Mouse (Mus musculus) midbrain, embryonic 10.5 days (tissue): Measurements from ENCODE around the gene Stx8. TPM values are rescaled to one million over a fixed set of nuclear protein-coding genes. Genes with fewer than 3 reads are reported as not detected.

Experiments used
- DNase-seq: peaks from one replicate; pipeline ENCODE4 v3.0.0-alpha.2; 2017; ENCODE audit warnings: low spot score
- H3K27ac ChIP-seq: fragments of 300-500 bp; sonication (generic); replicated peaks from 2 replicates; pipeline ENCODE4 v1.5.1; 2016; ENCODE audit warnings: mild to moderate bottlenecking
- H3K27me3 ChIP-seq: fragments of 300-500 bp; sonication (generic); 2 replicates; pipeline ENCODE4 v1.6.1; 2016; ENCODE audit warnings: low read depth, mild to moderate bottlenecking; ENCODE audit not compliant: poor library complexity, severe bottlenecking
- H3K36me3 ChIP-seq: fragments of 300-500 bp; sonication (generic); 2 replicates; pipeline ENCODE4 v1.6.1; 2016; ENCODE audit warnings: mild to moderate bottlenecking, moderate library complexity
- H3K4me1 ChIP-seq: fragments of 300-500 bp; sonication (generic); 2 replicates; pipeline ENCODE4 v1.6.1; 2016
- H3K4me3 ChIP-seq: fragments of 300-500 bp; sonication (generic); 2 replicates; pipeline ENCODE4 v1.5.1; 2016; ENCODE audit warnings: mild to moderate bottlenecking, moderate library complexity
- H3K9me3 ChIP-seq: fragments of 300-500 bp; sonication (generic); replicated peaks from 2 replicates; pipeline ENCODE4 v1.6.1; 2016; ENCODE audit warnings: mild to moderate bottlenecking
- WGBS: fragments of 180-500 bp; shearing (Covaris S2); methylation state at CpG from one replicate; pipeline ENCODE4 v1.1.7; 2016; 5-methylcytosine and 5-hydroxymethylcytosine counted together
- polyA plus RNA-seq: library from polyadenylated mRNA; unstranded; fragments of >200 nt; fragmentation: Nextera tagmentation; extraction: Ambion mirVana; gene quantifications from 2 replicates; pipeline ENCODE4 v1.2.1, GENCODE M21; 2016

The Stx8 gene
- polyA plus RNA-seq = 47.0 and 47.8 TPM in 2 replicates

DNA sequence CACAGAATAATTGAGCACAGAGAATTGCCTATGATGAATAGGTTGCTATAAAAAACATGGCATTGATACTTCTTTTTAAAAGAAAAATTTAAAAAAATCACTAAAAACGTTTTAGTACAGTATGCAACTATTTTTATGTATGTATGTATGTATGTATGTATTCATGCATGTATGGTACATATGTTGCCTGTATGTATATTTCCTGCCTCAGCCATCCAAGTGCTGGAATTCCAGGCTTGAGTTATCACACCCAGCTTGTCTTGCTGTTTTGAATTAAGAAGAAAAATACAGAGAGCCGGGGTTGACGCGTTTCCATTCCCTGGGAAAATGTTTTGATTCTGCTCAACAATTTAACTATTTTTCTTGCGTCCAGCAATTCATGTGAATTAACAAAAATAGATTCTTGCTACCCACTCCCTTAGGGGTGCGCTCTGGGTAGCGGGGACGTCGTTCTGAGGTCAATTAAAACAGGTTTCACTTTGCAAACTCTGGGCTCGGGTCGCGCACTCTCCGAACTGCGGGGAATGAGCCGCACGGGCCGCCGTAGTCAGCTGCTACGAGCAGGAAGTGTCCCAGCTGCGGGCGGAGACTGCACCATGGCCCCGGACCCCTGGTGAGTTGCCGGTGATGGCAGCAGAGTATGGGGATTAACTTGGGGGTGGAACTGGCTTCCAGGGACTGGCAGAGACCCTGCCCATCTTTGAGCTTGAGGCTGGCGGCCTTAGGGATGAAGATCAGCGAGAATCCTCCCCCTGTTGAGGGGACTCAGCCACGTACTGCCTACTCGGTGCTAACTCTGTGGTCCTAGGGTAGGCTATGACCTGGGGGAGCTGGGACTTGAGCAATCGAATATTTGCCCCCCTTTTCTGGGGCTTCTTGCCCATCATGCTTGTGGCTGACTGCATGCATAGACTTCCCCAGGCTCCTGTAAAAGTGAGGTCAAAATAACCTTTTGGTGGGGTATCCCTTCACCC, at the start of gene Stx8:
TSS of gene Stx8 (plus strand) at position 289 of the 974 bp plus-strand sequence.
- Histone ChIP-seq H3K27me3 (no peaks in the 10 kb centered on the region), H3K27ac (peak within 1 kb of the TSS; percentile 85), H3K9me3 (no peaks in the 10 kb centered on the region), H3K4me3 (peak within 1 kb of the TSS; percentile 91), H3K4me1 (peaks cover 33% of the 10 kb centered on the region), H3K36me3 (peaks cover 11% of the 10 kb centered on the region)
- WGBS = under 1% methylated on average over 28 of the region's 28 CpGs
- peak; percentile 91 for DNase-seq

DNA sequence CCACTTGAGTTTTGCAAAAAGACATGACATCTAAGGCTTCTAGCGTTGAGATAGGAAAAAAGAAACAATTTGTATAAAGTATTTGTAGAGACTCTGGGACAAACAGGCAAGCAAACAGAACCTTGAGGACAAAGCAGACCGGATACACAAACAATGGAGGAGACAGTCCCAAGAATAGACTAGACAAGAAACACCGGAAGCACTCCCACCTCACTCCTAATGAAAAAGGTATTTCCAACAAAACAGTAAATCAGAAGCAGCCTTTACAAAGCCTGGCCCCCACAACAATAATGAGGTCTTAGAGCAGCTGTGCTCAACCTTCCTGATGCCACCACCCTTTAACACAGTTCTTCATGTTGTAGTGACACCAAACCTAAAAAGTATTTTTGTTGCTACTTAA, 48.9 kb upstream of the Stx8 start:
- Histone ChIP-seq H3K4me3 (no peak overlapping the region), H3K27ac (no peak overlapping the region), H3K27me3 (peaks cover 38% of the 10 kb centered on the region), H3K9me3 (no peaks in the 10 kb centered on the region), H3K36me3 (no peaks in the 10 kb centered on the region), H3K4me1 (peaks cover 12% of the 10 kb centered on the region)
- DNase-seq = no peak
- WGBS = 79% methylated on average over 3 of the region's 3 CpGs

DNA sequence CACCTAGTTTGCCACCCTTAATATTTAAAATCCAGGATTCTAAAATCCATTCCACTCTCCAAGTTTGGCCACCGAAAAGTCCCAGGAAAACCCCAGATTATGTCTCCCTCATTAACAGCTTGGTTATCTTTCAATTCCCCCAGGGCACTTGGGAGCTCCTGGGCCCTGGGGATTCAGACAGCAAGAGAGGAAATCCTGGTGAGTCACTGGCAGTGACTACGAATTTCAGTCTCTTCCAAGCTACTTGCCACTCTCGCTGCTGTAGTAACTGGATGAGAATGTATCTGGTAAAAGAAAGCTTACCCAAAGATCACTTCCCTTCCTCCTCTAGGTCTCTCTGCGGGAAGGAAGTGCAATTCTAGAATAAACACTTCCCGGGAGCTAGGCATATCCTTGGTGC, 46.4 kb upstream of the Stx8 start:
- H3K9me3 ChIP-seq = no peaks in the 10 kb centered on the region
- 79% methylated on average over 5 of the region's 5 CpGs for WGBS
- H3K4me1 ChIP-seq = peaks cover 22% of the 10 kb centered on the region
- no peak for DNase-seq
- peaks cover 40% of the 10 kb centered on the region for H3K27me3 ChIP-seq
- no peaks in the 10 kb centered on the region for H3K36me3 ChIP-seq
- no peak overlapping the region for H3K4me3 ChIP-seq
- no peak overlapping the region for H3K27ac ChIP-seq

DNA sequence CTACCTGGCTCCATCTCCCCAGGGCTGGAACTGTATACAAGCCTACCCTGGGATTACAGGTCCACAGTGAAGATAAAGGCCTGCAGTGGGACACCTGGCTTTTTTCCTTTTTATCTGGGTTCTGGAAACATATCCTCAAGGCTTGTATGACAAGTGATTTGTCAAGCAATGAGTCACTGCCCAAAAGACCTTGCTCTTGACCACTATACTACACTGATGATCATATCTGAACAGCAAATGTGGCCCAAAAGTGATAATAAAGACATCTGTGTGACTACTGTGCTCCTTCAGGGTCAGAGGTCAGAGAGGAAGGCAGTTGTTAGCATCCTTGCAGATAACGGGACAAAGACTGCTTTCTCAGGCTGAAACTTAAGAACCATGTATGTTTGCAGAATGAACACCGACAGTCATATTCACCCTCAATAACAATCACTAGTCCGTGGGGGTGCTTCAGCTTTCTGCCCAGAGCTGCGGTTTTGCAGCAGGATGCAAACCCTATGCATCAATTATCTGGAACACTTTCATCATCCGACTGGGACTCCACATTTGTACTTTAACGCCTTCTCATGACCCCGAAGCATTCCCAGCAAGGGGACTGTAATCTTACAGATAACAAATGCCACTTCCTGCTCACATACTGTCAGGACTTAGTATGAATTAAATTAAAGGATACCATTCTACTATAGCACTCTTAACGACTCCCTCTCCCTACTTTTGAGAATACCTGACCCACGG, 45.6 kb upstream of the Stx8 start:
- peak overlapping the region; percentile 88; the same call in 1 of the 2 replicates for H3K4me3 ChIP-seq
- no peaks in the 10 kb centered on the region for H3K9me3 ChIP-seq
- peaks cover 22% of the 10 kb centered on the region for H3K4me1 ChIP-seq
- no peak for DNase-seq
- no peaks in the 10 kb centered on the region for H3K36me3 ChIP-seq
- H3K27me3 ChIP-seq = peaks cover 40% of the 10 kb centered on the region
- no peak overlapping the region for H3K27ac ChIP-seq
- WGBS = 53% methylated on average over 9 of the region's 9 CpGs

DNA sequence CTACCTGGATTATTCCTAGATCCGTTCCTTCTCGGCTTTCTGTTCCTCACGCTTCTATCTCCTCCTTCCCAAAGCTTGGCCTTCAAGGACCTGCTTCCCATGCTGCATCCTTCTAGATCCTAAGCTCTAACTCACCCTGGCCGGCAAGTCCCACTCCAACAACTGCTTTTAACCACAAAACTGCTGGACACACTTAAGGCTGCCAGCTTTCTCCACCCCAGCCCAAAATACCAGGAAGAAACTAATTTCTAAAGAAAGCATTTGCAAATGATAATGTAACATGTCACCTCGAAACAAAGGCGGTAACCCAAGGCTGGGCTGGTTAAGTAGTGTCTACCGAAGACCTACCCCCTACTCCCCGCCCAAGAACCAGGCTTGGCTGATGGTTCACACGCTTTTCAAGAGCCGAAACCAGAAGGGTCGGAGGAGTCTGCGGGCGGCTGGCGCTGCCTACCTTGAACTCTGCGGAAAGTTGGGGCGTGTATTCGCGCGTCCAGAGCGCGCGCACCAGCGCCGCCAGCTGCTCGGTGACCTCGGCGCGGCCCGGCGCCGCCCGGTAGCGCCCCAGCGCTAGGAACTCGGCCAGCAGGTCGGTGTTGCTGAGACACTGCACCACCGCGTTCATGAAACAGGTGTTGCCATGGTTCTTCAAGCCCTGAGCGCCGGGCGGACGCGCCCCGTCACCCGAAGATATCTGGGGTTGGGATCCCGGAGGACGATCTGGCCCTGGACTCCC, 44.7 kb upstream of the Stx8 start:
- peaks cover 40% of the 10 kb centered on the region for H3K27me3 ChIP-seq
- peak overlapping the region; percentile 88 for H3K4me3 ChIP-seq
- peaks cover 22% of the 10 kb centered on the region for H3K4me1 ChIP-seq
- H3K36me3 ChIP-seq = no peaks in the 10 kb centered on the region
- H3K27ac ChIP-seq = peak overlapping the region; percentile 79
- no peaks in the 10 kb centered on the region for H3K9me3 ChIP-seq
- peak; percentile 62 for DNase-seq
- 2% methylated on average over 47 of the region's 47 CpGs for WGBS

DNA sequence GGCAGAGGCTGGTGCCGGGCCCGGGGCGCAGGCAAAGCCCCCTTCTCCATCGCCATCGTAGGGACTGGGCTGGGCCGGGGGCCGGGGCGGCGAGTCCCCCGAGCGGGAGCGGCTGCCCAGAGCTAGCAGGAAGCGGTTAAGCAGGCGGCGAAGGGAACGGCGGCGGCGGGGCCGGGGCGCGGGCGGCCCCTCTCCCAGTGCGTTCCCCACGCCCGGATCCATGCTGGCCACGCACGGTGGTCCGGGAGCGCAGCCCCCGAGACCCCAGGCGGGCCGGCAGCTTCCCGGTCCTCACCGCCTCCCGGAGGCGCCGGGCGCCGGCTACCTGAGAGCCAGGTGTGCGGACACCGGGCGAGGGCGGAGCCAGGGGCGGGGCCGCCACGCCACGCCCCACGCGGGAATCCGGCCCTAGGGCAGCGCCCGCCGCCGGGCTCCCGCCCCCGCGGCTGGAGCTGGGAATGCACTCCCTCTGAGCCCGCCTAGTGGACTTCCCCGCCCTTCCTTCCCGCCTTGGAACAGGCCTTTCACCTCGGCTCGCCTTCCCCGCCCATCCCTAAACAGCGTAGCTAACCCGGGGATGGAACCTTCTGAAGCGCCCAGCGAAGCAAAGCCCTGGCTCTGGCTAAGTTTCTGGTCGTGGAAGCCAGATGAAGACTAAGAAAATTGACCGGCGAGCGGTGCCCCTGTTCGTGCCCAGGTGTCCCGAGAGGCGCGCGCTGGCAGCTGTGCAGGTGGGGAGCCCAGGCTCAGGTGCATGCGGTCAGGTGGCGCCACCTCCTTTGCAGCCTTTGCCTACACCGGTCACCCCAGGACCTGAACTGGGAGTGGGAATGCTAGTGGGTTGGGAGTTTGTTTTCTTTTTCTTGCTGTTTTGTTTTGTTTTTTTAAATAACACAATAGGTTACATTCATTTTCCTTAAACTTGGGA, 43.9 kb upstream of the Stx8 start, which contains the start of gene Usp43:
TSS of gene Usp43 (minus strand) at position 327 of the 928 bp plus-strand sequence.
- H3K4me3 ChIP-seq = peak within 1 kb of the TSS; percentile 88
- H3K27ac ChIP-seq = peak within 1 kb of the TSS; percentile 79
- peaks cover 40% of the 10 kb centered on the region for H3K27me3 ChIP-seq
- under 1% methylated on average over 80 of the region's 80 CpGs for WGBS
- no peaks in the 10 kb centered on the region for H3K36me3 ChIP-seq
- peaks cover 28% of the 10 kb centered on the region for H3K4me1 ChIP-seq
- peak; percentile 66 for DNase-seq
- H3K9me3 ChIP-seq = no peaks in the 10 kb centered on the region

DNA sequence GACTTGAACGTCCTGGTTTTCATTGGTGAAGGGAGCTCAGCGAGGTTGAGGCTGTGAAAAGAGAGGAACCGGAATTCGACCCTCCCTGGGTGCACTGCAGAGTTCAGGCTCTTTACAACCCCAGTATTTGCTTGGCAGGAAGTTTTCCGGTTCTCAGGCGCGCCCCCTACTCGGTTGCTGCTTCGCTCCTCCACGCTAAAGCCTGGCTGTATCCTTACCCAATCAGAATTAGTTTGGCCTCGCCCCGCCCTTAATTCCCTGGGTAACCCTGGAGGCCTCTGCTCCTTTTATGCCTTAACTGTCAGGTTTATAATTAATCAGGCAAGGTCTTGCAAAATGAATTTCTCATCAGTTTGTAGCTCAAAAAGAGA, 43.3 kb upstream of the Stx8 start:
- Histone ChIP-seq H3K27me3 (peaks cover 40% of the 10 kb centered on the region), H3K9me3 (no peaks in the 10 kb centered on the region), H3K36me3 (no peaks in the 10 kb centered on the region), H3K4me3 (peak overlapping the region; percentile 88), H3K4me1 (peaks cover 28% of the 10 kb centered on the region), H3K27ac (peak overlapping the region; percentile 79; the same call in 1 of the 2 replicates)
- 0% methylated on average over 12 of the region's 12 CpGs for WGBS
- peak; percentile 81 for DNase-seq

DNA sequence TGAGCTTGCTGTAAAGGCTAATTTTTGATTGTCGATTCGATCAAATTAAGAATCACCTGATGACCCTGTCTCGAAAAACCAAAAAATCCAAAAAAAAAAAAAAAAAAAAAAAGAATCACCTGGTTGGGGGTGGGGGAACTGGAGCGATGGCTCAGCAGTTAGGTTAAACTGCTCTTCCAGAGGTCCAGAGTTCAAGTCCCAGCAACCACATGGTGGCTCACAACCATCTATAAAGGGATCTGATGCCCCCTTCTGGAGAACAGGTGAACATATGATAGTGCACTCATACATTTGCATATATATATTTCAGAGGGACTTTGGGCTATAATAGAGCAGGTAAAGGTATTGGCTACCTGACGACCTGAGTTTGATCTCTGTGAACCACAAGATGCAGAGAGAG, 42.3 kb upstream of the Stx8 start:
- Histone ChIP-seq H3K27ac (no peak overlapping the region), H3K36me3 (no peaks in the 10 kb centered on the region), H3K9me3 (no peaks in the 10 kb centered on the region), H3K27me3 (peaks cover 36% of the 10 kb centered on the region), H3K4me1 (peaks cover 28% of the 10 kb centered on the region), H3K4me3 (no peak overlapping the region)
- DNase-seq = no peak
- 97% methylated on average over 5 of the region's 5 CpGs for WGBS

DNA sequence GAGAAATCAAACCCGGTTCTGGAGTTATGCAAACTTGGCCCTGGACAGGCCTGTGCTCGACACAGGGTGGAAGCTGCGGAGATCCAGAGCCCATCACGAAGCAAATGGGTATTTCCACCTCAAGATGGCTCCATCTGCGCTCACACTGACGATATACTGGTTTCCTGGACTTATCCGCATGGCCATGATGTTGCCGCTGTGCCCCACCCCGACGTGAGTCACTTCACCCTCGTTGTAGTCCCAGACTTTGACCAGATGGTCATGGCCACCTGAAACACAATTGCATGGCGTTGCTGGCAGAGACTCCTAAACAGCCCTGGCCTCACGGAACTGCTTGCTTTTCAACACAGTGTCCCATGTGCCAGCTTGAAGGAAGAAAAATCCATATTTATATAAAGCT, 41.0 kb upstream of the Stx8 start:
- Histone ChIP-seq H3K27ac (no peak overlapping the region), H3K27me3 (peaks cover 24% of the 10 kb centered on the region), H3K36me3 (no peaks in the 10 kb centered on the region), H3K4me3 (no peak overlapping the region), H3K9me3 (no peaks in the 10 kb centered on the region), H3K4me1 (peaks cover 28% of the 10 kb centered on the region)
- WGBS = 89% methylated on average over 13 of the region's 13 CpGs
- no peak for DNase-seq

DNA sequence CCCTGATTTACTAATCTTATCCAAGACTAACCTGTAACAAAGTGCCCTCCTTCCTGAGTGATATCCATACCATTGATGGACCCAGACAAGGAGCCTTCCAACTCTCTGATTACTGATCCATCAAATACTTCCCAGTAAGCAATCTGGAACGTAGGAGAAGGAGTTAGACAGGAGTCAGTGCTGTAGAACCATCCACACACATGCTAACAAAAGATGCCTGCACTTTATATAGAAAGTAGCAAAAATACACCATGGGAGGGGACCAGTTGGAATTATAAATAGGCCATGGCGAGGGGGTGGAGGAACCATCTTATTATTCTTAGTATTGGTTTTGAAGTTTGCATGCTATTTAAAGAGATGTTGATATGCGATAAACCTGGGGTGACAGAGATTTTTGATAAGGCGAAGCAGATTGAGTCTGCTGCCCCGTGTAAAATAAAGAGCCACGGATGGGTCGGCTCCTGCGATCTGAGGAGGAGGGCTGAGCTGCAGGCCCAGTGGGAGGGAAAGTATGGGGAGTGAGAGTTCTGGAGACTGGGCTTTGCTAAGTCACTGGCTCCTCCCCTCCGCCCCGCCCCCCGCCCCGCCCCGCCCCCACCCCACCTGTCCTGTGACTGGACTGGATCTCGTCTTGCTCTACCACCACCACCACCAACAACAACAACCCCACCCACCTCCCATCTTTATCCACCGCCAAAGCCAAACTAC, 39.5 kb upstream of the Stx8 start:
- WGBS = 17% methylated on average over 10 of the region's 15 CpGs
- DNase-seq = no peak

DNA sequence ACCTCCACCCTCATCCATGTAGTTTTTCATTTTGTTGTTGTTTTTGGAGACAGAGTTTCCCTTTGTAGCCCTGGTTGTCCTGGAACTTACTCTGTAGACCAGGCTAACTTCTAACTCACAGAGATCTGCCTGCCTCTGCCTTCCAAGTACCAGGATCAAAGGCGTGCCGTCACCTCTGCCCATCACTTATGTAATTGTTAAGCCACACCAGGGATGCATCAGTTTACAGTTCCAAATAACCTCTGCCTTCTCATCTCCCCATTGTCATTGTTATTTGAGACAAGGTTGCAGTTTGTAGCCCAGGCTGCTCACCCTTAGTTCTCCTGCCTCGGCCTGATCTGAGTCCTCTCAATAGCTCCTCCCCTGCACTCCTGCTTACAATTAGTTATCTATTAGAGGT, 33.8 kb upstream of the Stx8 start:
- H3K4me3 ChIP-seq = no peak overlapping the region
- H3K27ac ChIP-seq = no peak overlapping the region
- H3K9me3 ChIP-seq = no peaks in the 10 kb centered on the region
- no peak for DNase-seq
- 86% methylated on average over 3 of the region's 3 CpGs for WGBS
- H3K27me3 ChIP-seq = no peaks in the 10 kb centered on the region
- no peaks in the 10 kb centered on the region for H3K36me3 ChIP-seq
- H3K4me1 ChIP-seq = no peaks in the 10 kb centered on the region

More for the DNA sequence above, 39.5 kb upstream of the Stx8 start:
- Histone ChIP-seq H3K4me1 (peaks cover 23% of the 10 kb centered on the region), H3K9me3 (no peaks in the 10 kb centered on the region), H3K4me3 (no peak overlapping the region), H3K27me3 (peaks cover 9% of the 10 kb centered on the region), H3K27ac (no peak overlapping the region), H3K36me3 (no peaks in the 10 kb centered on the region)
